Mouse (Mus musculus): ENCODE results near the gene Opa3. TPM values are rescaled to one million over a fixed set of nuclear protein-coding genes. Genes with fewer than 3 reads are reported as not detected.

Opa3 gene
- polyA plus RNA-seq, 1 experiment from 2014 or later: 29.7 TPM

DNA sequence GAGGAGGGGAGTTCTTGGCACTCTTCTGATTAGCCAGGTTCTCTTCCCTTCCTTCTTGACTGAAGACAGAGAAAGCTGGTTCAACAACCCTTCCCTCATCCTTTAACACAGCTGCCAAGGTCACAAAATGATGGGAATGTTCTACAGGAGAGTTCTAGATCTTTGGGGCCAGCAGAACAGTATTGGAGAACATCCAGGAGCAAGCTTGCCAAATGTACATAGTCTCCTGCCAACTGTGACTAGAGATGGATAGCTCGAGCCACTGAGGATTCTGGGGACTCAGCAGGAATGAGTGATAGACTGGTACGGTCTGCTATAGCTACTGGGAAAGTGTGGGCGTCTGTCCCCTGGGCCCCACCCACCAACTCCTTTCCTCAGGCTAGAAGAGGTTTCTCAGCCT, 30.2 kb downstream of the Opa3 start:
- H3K36me3 ChIP-seq (ENCODE audit: control insufficient read depth, insufficient read depth, low read length): peaks cover 78% of the 10 kb centered on the region
- no peak overlapping the region for H3K27ac ChIP-seq (replicated peaks; ENCODE audit: low read depth, low read length)
- H3K27me3 ChIP-seq (replicated peaks; ENCODE audit: control insufficient read depth, insufficient read depth, low read length): no peaks in the 10 kb centered on the region
- WGBS: 74% methylated on average over 2 of the region's 3 CpGs
- H3K4me1 ChIP-seq (ENCODE audit: control insufficient read depth, insufficient read depth, low read length): no peaks in the 10 kb centered on the region
- no peak overlapping the region for H3K4me2 ChIP-seq (ENCODE audit: low read depth, low read length)
- DNase-seq (ENCODE audit: low spot score) (no peak), ATAC-seq (ENCODE audit: low read depth) (no peak)
- H3K9me3 ChIP-seq (ENCODE audit: control insufficient read depth, low read length): no peaks in the 10 kb centered on the region
- no peak overlapping the region for H3K9ac ChIP-seq (ENCODE audit: low read depth, low read length)
- no peak overlapping the region for H3K4me3 ChIP-seq (ENCODE audit: low read depth, low read length)

DNA sequence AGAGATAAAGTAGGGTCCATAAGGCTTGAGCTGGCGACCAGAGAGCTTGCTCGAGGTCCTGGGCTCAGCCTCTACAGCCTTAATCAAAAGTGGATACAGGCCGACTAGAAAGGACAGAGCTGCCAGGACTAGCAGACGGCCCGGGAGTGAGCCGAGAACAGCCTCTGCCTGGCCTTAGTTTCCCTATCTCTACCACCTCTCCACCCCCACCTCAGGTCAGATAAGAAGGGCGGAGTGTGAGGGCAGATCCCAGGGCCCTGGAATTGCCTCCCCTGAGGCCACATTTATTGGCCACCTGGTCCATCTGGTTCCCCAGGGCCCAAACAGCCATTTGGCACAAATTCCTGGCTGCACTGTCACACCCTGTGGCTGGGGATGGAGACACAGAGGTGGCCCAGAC, 37.0 kb downstream of the Opa3 start:
- no peak overlapping the region for H3K9ac ChIP-seq (ENCODE audit: low read depth, low read length)
- no peaks in the 10 kb centered on the region for H3K9me3 ChIP-seq (ENCODE audit: control insufficient read depth, low read length)
- no peak for ATAC-seq (ENCODE audit: low read depth)
- H3K4me2 ChIP-seq (ENCODE audit: low read depth, low read length): no peak overlapping the region
- no peak overlapping the region for H3K27ac ChIP-seq (replicated peaks; ENCODE audit: low read depth, low read length)
- 85% methylated on average over 7 of the region's 7 CpGs for WGBS
- H3K36me3 ChIP-seq (ENCODE audit: control insufficient read depth, insufficient read depth, low read length): peaks cover 63% of the 10 kb centered on the region
- H3K27me3 ChIP-seq (replicated peaks; ENCODE audit: control insufficient read depth, insufficient read depth, low read length): no peaks in the 10 kb centered on the region
- DNase-seq (ENCODE audit: low spot score): no peak
- no peak overlapping the region for H3K4me3 ChIP-seq (ENCODE audit: low read depth, low read length)
- peaks cover 13% of the 10 kb centered on the region; the same call in 1 of the 2 replicates for H3K4me1 ChIP-seq (ENCODE audit: control insufficient read depth, insufficient read depth, low read length)

DNA sequence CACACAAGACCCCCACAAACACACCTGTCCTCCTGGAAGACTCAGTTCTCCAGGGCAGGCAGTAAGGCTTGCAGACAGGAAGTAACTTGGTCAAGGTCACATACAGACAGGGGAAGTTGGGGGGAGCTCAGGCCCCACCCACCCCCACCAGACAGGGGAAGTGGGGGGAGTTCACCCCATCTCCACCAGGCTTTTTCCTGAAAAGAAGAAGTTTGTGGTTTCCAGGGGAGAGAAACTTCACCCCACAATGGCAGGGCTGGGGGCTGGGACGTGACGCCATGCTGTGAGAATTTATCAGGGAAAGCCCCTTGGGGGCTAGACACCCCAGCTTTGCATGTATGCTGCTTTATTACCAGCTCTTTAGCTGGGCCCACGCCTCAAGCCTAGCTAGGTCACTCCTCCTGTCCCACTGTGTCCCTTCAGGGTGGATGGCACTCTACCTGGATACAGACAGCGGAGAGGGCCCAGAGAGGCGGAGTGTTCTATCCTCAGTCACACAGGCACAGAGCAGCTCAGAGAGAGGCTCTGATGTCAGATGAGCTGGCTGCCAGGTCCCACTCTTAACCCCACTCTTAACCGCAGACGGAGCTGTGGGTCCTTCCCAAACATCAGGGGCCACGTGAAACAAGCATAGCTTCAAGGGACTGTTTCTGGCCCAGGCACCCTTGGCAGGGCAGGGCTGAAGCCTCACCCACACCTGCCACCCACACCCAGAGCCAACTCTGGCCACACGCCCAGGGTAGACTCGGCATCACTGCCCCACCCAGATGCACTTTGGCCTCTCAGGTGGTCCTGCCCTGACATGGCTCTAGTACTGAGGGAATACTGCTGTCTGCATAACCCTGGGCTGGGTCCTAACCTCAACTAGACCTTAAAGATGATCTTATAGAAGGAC, 38.0 kb downstream of the Opa3 start:
- no peak for DNase-seq (ENCODE audit: low spot score)
- WGBS: 80% methylated on average over 10 of the region's 10 CpGs
- no peak overlapping the region for H3K27ac ChIP-seq (replicated peaks; ENCODE audit: low read depth, low read length)

DNA sequence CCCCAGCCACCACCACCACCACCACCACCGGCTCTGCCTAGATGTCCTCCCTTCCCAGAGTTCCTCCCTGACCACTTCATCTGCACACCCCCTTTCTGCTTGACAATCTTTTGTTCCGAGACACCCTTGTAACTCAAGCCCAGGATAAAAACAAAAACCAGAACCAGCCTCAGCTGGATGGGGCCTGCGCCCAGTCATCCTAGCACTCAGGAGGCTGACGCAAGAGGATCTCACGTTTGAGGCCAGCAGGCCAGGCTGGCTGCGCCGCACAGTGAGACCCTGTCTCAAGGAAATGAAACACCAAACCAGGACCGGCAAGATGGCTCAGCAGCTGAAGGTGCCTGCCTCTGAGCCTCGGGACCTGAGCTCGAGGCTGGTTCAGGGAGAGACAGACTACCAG, 38.9 kb downstream of the Opa3 start:
- DNase-seq (ENCODE audit: low spot score): no peak
- Histone ChIP-seq H3K27ac (replicated peaks; ENCODE audit: low read depth, low read length) (no peak overlapping the region), H3K4me1 (ENCODE audit: control insufficient read depth, insufficient read depth, low read length) (peaks cover 14% of the 10 kb centered on the region; the same call in 1 of the 2 replicates), H3K9ac (ENCODE audit: low read depth, low read length) (no peak overlapping the region), H3K27me3 (replicated peaks; ENCODE audit: control insufficient read depth, insufficient read depth, low read length) (no peaks in the 10 kb centered on the region), H3K4me2 (ENCODE audit: low read depth, low read length) (no peak overlapping the region), H3K4me3 (ENCODE audit: low read depth, low read length) (no peak overlapping the region), H3K9me3 (ENCODE audit: control insufficient read depth, low read length) (no peaks in the 10 kb centered on the region), H3K36me3 (ENCODE audit: control insufficient read depth, insufficient read depth, low read length) (peaks cover 44% of the 10 kb centered on the region)
- WGBS: 62% methylated on average over 10 of the region's 10 CpGs
- no peak for ATAC-seq (ENCODE audit: low read depth)

More for the DNA sequence above, 38.0 kb downstream of the Opa3 start:
- Histone ChIP-seq H3K4me1 (ENCODE audit: control insufficient read depth, insufficient read depth, low read length) (peaks cover 14% of the 10 kb centered on the region; the same call in 1 of the 2 replicates), H3K27me3 (replicated peaks; ENCODE audit: control insufficient read depth, insufficient read depth, low read length) (no peaks in the 10 kb centered on the region), H3K9ac (ENCODE audit: low read depth, low read length) (no peak overlapping the region), H3K36me3 (ENCODE audit: control insufficient read depth, insufficient read depth, low read length) (peaks cover 52% of the 10 kb centered on the region), H3K4me3 (ENCODE audit: low read depth, low read length) (no peak overlapping the region), H3K4me2 (ENCODE audit: low read depth, low read length) (no peak overlapping the region), H3K9me3 (ENCODE audit: control insufficient read depth, low read length) (no peaks in the 10 kb centered on the region)
- ATAC-seq (ENCODE audit: low read depth): no peak

DNA sequence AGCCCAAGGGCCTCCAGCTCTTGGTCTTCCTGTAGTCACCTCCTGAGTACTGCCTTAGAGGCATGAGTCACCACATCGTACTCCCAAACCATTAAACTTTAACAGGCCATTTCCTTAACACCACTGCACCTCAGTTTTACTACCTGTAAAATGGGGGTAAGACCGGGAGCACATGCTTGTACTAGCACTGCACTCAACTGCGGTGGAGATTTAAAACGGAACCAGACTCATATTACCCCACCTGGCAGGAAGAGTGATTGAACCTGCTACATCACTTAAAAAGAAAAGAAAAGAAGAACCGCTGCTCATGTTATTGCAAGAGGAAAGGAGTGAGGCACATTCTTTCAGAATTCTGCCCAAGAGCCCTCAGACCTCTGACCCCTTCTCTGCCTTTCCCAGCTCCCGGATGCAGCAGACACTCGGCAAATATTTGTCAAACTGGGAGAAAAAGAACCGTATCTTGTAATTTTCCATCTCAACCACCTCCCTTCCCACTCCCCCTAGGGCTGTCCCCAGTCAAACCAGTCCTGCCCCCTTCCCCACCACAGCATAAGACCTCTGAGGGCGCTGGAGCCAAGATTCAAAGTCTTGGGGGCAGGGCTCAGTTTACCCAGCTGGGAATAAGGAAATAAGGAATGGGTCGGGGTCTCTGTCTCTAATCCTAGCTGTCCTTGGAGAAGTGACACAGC, 41.0 kb downstream of the Opa3 start:
- H3K4me2 ChIP-seq (ENCODE audit: low read depth, low read length): peak overlapping the region; percentile 98
- H3K27ac ChIP-seq (replicated peaks; ENCODE audit: low read depth, low read length): peak overlapping the region; percentile 87
- no peaks in the 10 kb centered on the region for H3K9me3 ChIP-seq (ENCODE audit: control insufficient read depth, low read length)
- peak overlapping the region; percentile 83 for H3K4me3 ChIP-seq (ENCODE audit: low read depth, low read length)
- whole genome bisulfite sequencing: 29% methylated on average over 10 of the region's 10 CpGs
- H3K9ac ChIP-seq (ENCODE audit: low read depth, low read length): peak overlapping the region; percentile 81
- H3K4me1 ChIP-seq (ENCODE audit: control insufficient read depth, insufficient read depth, low read length): peaks cover 14% of the 10 kb centered on the region; the same call in 1 of the 2 replicates
- ATAC-seq (ENCODE audit: low read depth) (no peak), DNase-seq (ENCODE audit: low spot score) (no peak)
- H3K36me3 ChIP-seq (ENCODE audit: control insufficient read depth, insufficient read depth, low read length): peaks cover 24% of the 10 kb centered on the region
- H3K27me3 ChIP-seq (replicated peaks; ENCODE audit: control insufficient read depth, insufficient read depth, low read length): no peaks in the 10 kb centered on the region

DNA sequence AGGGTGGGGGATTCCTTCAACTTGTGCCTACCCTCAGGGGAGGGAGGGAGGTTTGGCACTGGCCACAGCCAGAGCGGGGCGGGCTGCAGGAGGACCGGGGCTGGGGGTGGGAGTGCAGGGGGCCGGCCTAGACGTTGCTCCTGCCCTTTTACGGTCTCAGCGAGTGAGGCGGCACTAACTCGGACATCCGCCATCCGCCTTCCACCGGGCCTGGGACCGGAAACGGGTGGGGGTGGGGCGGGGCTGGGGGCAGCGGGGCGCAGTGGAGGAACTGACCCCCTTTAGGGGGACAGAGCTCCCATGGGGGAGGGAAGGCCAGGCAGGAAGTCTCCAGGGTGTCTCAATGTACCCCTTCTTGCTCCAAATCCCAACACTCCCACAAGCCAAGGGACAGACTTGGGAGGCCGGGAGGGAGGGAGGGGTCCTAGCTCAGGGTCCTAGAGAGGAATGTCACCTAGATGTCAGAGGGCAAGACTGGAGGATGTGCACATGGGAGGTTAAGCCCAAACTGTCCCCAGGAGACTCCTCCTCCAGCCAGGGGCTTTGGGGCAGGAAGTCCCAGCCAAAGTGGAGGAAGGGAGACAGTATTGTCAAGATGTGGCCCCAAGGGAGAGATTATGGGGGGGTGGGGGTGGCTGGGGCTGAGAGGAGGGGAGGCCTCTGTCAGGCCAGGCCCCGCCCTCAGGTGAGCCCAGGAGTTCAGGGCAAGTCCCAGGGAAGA, 41.7 kb downstream of the Opa3 start:
- peak overlapping the region; percentile 98 for H3K4me2 ChIP-seq (ENCODE audit: low read depth, low read length)
- H3K9ac ChIP-seq (ENCODE audit: low read depth, low read length): peak overlapping the region; percentile 81
- ATAC-seq (ENCODE audit: low read depth) (peak; percentile 34; the same call in 1 of the 2 replicates), DNase-seq (ENCODE audit: low spot score) (peak; percentile 75)
- H3K36me3 ChIP-seq (ENCODE audit: control insufficient read depth, insufficient read depth, low read length): peaks cover 16% of the 10 kb centered on the region
- H3K4me3 ChIP-seq (ENCODE audit: low read depth, low read length): peak overlapping the region; percentile 83
- WGBS: 0% methylated on average over 2 of the region's 19 CpGs
- no peaks in the 10 kb centered on the region for H3K27me3 ChIP-seq (replicated peaks; ENCODE audit: control insufficient read depth, insufficient read depth, low read length)
- no peaks in the 10 kb centered on the region for H3K9me3 ChIP-seq (ENCODE audit: control insufficient read depth, low read length)
- peak overlapping the region; percentile 87 for H3K27ac ChIP-seq (replicated peaks; ENCODE audit: low read depth, low read length)
- peaks cover 14% of the 10 kb centered on the region; the same call in 1 of the 2 replicates for H3K4me1 ChIP-seq (ENCODE audit: control insufficient read depth, insufficient read depth, low read length)

DNA sequence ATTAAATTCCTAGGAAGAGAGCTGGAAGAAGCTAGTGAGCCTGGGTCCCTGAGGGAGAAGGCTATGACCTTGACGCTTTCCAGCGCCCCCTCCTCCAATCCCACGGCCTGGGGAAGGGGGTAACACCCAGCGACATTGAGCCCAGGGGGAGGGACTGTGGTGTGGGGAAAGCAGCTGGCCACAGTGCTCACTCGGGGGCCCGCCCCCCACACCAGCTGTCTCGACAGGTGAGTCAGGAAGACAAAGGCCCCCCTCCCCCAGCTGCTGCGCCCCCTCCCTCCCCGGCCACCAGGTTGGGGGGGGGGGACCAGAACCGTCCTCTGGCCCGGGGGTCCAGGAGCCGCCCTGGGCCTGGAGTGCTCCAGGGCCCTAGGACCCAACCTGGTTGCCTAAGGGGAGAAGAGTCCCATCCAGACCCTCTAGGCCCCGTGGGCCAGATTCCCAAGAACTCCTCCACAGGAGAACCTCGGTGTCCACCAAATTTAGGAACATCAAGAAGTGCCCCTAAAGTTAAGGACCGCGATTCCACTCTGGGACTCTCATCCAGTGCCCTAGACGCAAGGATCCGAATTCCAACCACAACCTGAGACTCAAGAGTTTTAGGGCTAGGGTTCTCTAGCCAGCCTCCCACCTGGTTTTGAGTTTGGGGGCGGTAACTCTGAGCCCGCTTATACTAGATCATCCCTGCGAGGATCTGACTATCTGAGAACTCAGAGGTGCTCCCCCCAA, 42.5 kb downstream of the Opa3 start:
- peaks cover 14% of the 10 kb centered on the region for H3K36me3 ChIP-seq (ENCODE audit: control insufficient read depth, insufficient read depth, low read length)
- ATAC-seq (ENCODE audit: low read depth) (no peak), DNase-seq (ENCODE audit: low spot score) (peak; percentile 49)
- peak overlapping the region; percentile 98 for H3K4me2 ChIP-seq (ENCODE audit: low read depth, low read length)
- H3K4me1 ChIP-seq (ENCODE audit: control insufficient read depth, insufficient read depth, low read length): peaks cover 14% of the 10 kb centered on the region; the same call in 1 of the 2 replicates
- under 1% methylated on average over 17 of the region's 21 CpGs for WGBS
- no peaks in the 10 kb centered on the region for H3K9me3 ChIP-seq (ENCODE audit: control insufficient read depth, low read length)
- H3K27me3 ChIP-seq (replicated peaks; ENCODE audit: control insufficient read depth, insufficient read depth, low read length): no peaks in the 10 kb centered on the region
- peak overlapping the region; percentile 81 for H3K9ac ChIP-seq (ENCODE audit: low read depth, low read length)
- peak overlapping the region; percentile 87 for H3K27ac ChIP-seq (replicated peaks; ENCODE audit: low read depth, low read length)
- H3K4me3 ChIP-seq (ENCODE audit: low read depth, low read length): peak overlapping the region; percentile 83

Data from embryonic facial prominence, embryonic 14.5 days (tissue).